Mouse (Mus musculus) olfactory bulb, adult 2 months (tissue): ENCODE results near the gene H2al3. TPM values are rescaled to one million over a fixed set of nuclear protein-coding genes. Genes with fewer than 3 reads are reported as not detected.

Experiments used
- H3K27ac ChIP-seq: fragments of 200-500 bp; 2 replicates; pipeline ENCODE4 v1.5.1; 2012; ENCODE audit warnings: low read depth, low read length; ENCODE audit not compliant: insufficient read depth
- H3K4me1 ChIP-seq: fragments of 200-500 bp; 2 replicates; pipeline ENCODE4 v1.6.1; 2012; ENCODE audit warnings: low read length; ENCODE audit not compliant: control insufficient read depth, insufficient read depth
- H3K4me3 ChIP-seq: fragments of 200-500 bp; 2 replicates; pipeline ENCODE4 v1.5.1; 2012; ENCODE audit warnings: mild to moderate bottlenecking, low read depth, low read length, moderate library complexity; ENCODE audit not compliant: insufficient read depth
- CTCF ChIP-seq: fragments of 200-500 bp; IDR thresholded peaks from 2 replicates; pipeline ENCODE4 v1.5.1; 2012; ENCODE audit warnings: low read depth, mild to moderate bottlenecking, low read length, moderate library complexity; ENCODE audit not compliant: insufficient read depth
- POLR2A ChIP-seq: fragments of 200-500 bp; IDR thresholded peaks from 2 replicates; pipeline ENCODE4 v1.6.1; 2012; ENCODE audit warnings: mild to moderate bottlenecking, low read depth, low read length, moderate library complexity; ENCODE audit not compliant: insufficient read depth
- WGBS: fragments of 180-500 bp; shearing (Covaris S2); methylation state at CpG from one replicate; pipeline ENCODE4 v1.1.7; 2018; 5-methylcytosine and 5-hydroxymethylcytosine counted together
- polyA plus RNA-seq: library from polyadenylated mRNA; stranded (reverse); fragments of >200 nt; gene quantifications from 2 replicates; pipeline ENCODE4 v1.2.4, GENCODE M21; 2012; ENCODE audit warnings: low replicate concordance; ENCODE audit not compliant: missing spikeins, insufficient read depth, insufficient read length

Gene H2al3
- polyA plus RNA-seq, result not detected in 2 replicates

- Histone ChIP-seq H3K4me1 (no peaks in the 10 kb centered on the region), H3K4me3 (no peak within 1 kb of the TSS), H3K27ac (no peak within 1 kb of the TSS)
- WGBS, result 54% methylated on average over 1 of the region's 1 CpGs
- TF ChIP-seq CTCF (no peak), POLR2A (no peak)
Observed at GRCm38 (mm10) chrX:9849403-9849802, at the start of gene H2al3. Gene H2al3 (plus strand): TSS chrX:9849703.

GRCm38 (mm10) chrX:9810101-9810500, 39.4 kb upstream of the H2al3 start:
- WGBS, result 89% methylated on average over 1 of the region's 1 CpGs
- H3K27ac ChIP-seq, result no peak overlapping the region
- no peak for TF ChIP-seq CTCF
- TF ChIP-seq POLR2A, result no peak
- H3K4me1 ChIP-seq, result no peaks in the 10 kb centered on the region
- no peak overlapping the region for H3K4me3 ChIP-seq

- no peak for TF ChIP-seq CTCF
- no peak for TF ChIP-seq POLR2A
- Histone ChIP-seq H3K27ac (no peak overlapping the region), H3K4me1 (no peaks in the 10 kb centered on the region)
Observed at GRCm38 (mm10) chrX:9812469-9812868, 37.0 kb upstream of the H2al3 start.

GRCm38 (mm10) chrX:9834779-9835178, 14.7 kb upstream of the H2al3 start:
- Histone ChIP-seq H3K4me3 (no peak overlapping the region), H3K4me1 (no peaks in the 10 kb centered on the region), H3K27ac (no peak overlapping the region)
- TF ChIP-seq CTCF (no peak), POLR2A (no peak)
- WGBS, result 76% methylated on average over 2 of the region's 2 CpGs

More at GRCm38 (mm10) chrX:9812469-9812868, 37.0 kb upstream of the H2al3 start:
- H3K4me3 ChIP-seq, result no peak overlapping the region

- 79% methylated on average over 3 of the region's 3 CpGs for WGBS
- no peak within 1 kb of the TSS for H3K27ac ChIP-seq
- no peaks in the 10 kb centered on the region for H3K4me1 ChIP-seq
- no peak for TF ChIP-seq POLR2A
- no peak for TF ChIP-seq CTCF
- no peak within 1 kb of the TSS for H3K4me3 ChIP-seq
Observed at GRCm38 (mm10) chrX:9846628-9847027, 2.9 kb upstream of the H2al3 start, which contains the start of gene Hypm. Gene Hypm (plus strand): TSS chrX:9846928.

GRCm38 (mm10) chrX:9861859-9862258, 12.4 kb downstream of the H2al3 start:
- no peak for TF ChIP-seq POLR2A
- TF ChIP-seq CTCF, result no peak
- no peak overlapping the region for H3K27ac ChIP-seq
- 89% methylated on average over 2 of the region's 2 CpGs for WGBS

GRCm38 (mm10) chrX:9875519-9875918, 26.0 kb downstream of the H2al3 start:
- WGBS, result 94% methylated on average over 2 of the region's 2 CpGs
- Histone ChIP-seq H3K27ac (no peak overlapping the region), H3K4me3 (no peak overlapping the region), H3K4me1 (no peaks in the 10 kb centered on the region)
- no peak for TF ChIP-seq POLR2A
- TF ChIP-seq CTCF, result no peak

More at GRCm38 (mm10) chrX:9861859-9862258, 12.4 kb downstream of the H2al3 start:
- no peak overlapping the region for H3K4me3 ChIP-seq
- H3K4me1 ChIP-seq, result no peaks in the 10 kb centered on the region

- TF ChIP-seq CTCF, result no peak
- TF ChIP-seq POLR2A, result no peak
- Histone ChIP-seq H3K4me1 (no peaks in the 10 kb centered on the region), H3K27ac (no peak within 1 kb of the TSS), H3K4me3 (no peak within 1 kb of the TSS)
- WGBS, result 82% methylated on average over 2 of the region's 2 CpGs
Observed at GRCm38 (mm10) chrX:9885322-9885721, 35.8 kb downstream of the H2al3 start, which contains the start of gene Sytl5. Gene Sytl5 (plus strand): TSS chrX:9885622.

Other genes starting within 250 kb of the H2al3 start
- not detected in 2 replicates for gene Dynlt3, start 186.7 kb upstream of the H2al3 start, polyA plus RNA-seq
- not detected in 2 replicates for gene Hypm, start 2.8 kb upstream of the H2al3 start, polyA plus RNA-seq
- not detected in 2 replicates for gene Sytl5, start 35.9 kb downstream of the H2al3 start, polyA plus RNA-seq